Mouse (Mus musculus) midbrain, postnatal 0 days (tissue): ENCODE results near the gene Eipr1. TPM values are rescaled to one million over a fixed set of nuclear protein-coding genes. Genes with fewer than 3 reads are reported as not detected.

Experiments
- ATAC-seq: fragments of 200-750 bp; cut with Nextera tagmentation; 2 replicates; pipeline ENCODE4 v1.8.0; 2017; ENCODE audit warnings: moderate number of reproducible peaks, mild to moderate bottlenecking, moderate TSS enrichment, moderate library complexity; ENCODE audit not compliant: low FRiP score
- DNase-seq: peaks from one replicate; pipeline ENCODE4 v3.0.0-alpha.2; 2015; ENCODE audit warnings: low spot score
- H3K27ac ChIP-seq: fragments of 300-500 bp; sonication (generic); 2 replicates; pipeline ENCODE4 v1.5.1; 2014; ENCODE audit warnings: low read depth, mild to moderate bottlenecking, low read length, mixed read lengths
- H3K27me3 ChIP-seq: fragments of 300-500 bp; sonication (generic); 2 replicates; pipeline ENCODE4 v1.6.1; 2014; ENCODE audit warnings: low read length, control low read depth, mixed read lengths; ENCODE audit not compliant: insufficient read depth
- H3K36me3 ChIP-seq: fragments of 300-500 bp; sonication (generic); 2 replicates; pipeline ENCODE4 v1.6.1; 2014; ENCODE audit warnings: low read length, control low read depth, mixed read lengths; ENCODE audit not compliant: insufficient read depth
- H3K4me1 ChIP-seq: fragments of 300-500 bp; sonication (generic); 2 replicates; pipeline ENCODE4 v1.6.1; 2014; ENCODE audit warnings: mild to moderate bottlenecking, control low read depth, antibody characterized with exemption, low read length, mixed read lengths; ENCODE audit not compliant: insufficient read depth
- H3K4me2 ChIP-seq: fragments of 300-500 bp; sonication (generic); 2 replicates; pipeline ENCODE4 v1.6.1; 2014; ENCODE audit warnings: low read depth, mild to moderate bottlenecking, low read length, mixed read lengths; ENCODE audit not compliant: poor library complexity, severe bottlenecking
- H3K4me3 ChIP-seq: fragments of 300-500 bp; sonication (generic); 2 replicates; pipeline ENCODE4 v1.5.1; 2014; ENCODE audit warnings: low read depth, mild to moderate bottlenecking, low read length, moderate library complexity
- H3K9ac ChIP-seq: fragments of 300-500 bp; sonication (generic); replicated peaks from 2 replicates; pipeline ENCODE4 v1.6.1; 2014; ENCODE audit warnings: mild to moderate bottlenecking, low read length, moderate library complexity, mixed read lengths; ENCODE audit not compliant: poor library complexity, severe bottlenecking
- H3K9me3 ChIP-seq: fragments of 300-500 bp; sonication (generic); 2 replicates; pipeline ENCODE4 v1.6.1; 2016; ENCODE audit warnings: low read length, control low read depth
- CTCF ChIP-seq: IDR thresholded peaks from 2 replicates; pipeline ENCODE4 v1.5.1; 2016; ENCODE audit warnings: antibody characterized with exemption, mild to moderate bottlenecking
- WGBS: fragments of 180-500 bp; shearing (Covaris S2); extraction: QIAGEN DNeasy Blood & Tissue Kit; methylation state at CpG from one replicate; pipeline ENCODE4 v1.1.7; 2014; 5-methylcytosine and 5-hydroxymethylcytosine counted together
- polyA plus RNA-seq: library from polyadenylated mRNA; unstranded; fragments of >200 nt; fragmentation: Nextera tagmentation; extraction: Ambion mirVana; gene quantifications from 2 replicates; pipeline ENCODE4 v1.2.1, GENCODE M21; 2015
- total RNA-seq: library from RNA; depleted of rRNA; stranded (reverse); fragments of >200 nt; gene quantifications from 2 replicates; pipeline ENCODE4 v1.2.3, GENCODE M21; 2014

The Eipr1 gene
- total and polyA plus RNA-seq, 2 experiments from 2014 or later, result 59.6 to 62.2 TPM

DNA sequence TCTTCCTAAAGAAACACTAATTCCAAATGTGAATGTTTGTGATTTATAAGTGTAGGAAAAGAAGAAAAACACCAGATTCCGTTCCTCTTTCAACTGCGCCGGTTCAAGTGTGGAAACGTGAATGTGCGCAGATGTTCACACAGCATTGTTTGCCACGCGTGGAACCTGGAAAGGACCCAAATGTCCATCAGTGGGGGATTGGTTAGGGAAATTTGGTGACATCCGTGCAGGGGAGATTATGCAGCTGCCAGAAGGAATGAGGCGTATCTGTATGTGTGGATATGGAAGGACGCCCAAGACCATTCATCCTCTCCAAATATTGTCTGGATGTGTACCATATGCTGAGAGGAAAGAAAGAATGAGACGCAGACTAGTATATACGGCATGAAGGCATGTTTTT lies 111.7 kb downstream of the Eipr1 start:
- TF ChIP-seq CTCF, result no peak
- Histone ChIP-seq H3K4me3 (no peak overlapping the region), H3K4me2 (no peak overlapping the region), H3K9me3 (no peaks in the 10 kb centered on the region), H3K4me1 (peaks cover 22% of the 10 kb centered on the region; the same call in 1 of the 2 replicates), H3K9ac (no peak overlapping the region), H3K36me3 (peaks cover 5% of the 10 kb centered on the region; the same call in 1 of the 2 replicates), H3K27ac (peak overlapping the region; percentile 34), H3K27me3 (no peaks in the 10 kb centered on the region)
- 52% methylated on average over 12 of the region's 12 CpGs for WGBS
- ATAC-seq, result no peak
- DNase-seq, result peak; percentile 51

DNA sequence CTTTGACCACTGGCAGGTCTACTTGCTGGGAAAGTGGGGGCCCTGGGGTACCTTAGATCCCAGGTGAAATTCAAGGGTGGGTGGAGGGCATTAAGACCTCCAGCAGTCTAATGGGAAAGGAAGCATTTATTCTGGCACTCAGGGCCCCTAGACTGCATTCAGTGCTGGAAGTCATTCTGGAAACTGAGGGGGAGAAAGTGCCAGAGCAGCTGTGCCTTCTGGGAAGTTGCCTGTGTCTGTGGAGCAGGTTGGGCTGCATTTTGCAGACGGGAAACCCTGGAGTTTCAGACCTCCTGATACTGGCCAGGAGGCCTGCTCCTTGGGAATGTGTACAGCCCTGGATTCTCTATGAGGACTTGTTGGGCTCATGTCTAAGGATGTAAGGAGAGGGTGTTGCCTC lies 114.5 kb downstream of the Eipr1 start:
- H3K9ac ChIP-seq, result no peak overlapping the region
- H3K27me3 ChIP-seq, result no peaks in the 10 kb centered on the region

DNA sequence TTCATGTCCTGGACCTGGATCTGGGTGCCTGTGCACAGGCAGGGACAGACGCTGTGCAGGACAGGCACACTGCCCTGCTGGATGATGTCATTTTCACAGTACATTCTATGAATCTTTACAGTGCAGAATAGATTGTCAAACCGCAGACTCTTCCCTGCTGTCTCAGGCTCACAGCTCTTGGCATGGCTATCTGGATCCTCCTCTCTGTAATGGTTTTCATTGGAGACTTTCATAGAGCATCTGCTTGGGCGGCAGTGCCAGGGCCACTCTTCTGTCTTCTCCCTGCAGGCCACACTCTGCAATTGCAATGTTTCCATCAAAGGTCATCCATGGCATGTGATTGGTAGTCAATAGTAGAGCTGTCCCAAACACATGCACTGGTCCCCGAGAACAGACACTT lies 117.2 kb downstream of the Eipr1 start:
- Histone ChIP-seq H3K9ac (no peak overlapping the region), H3K4me3 (no peak overlapping the region), H3K36me3 (peaks cover 16% of the 10 kb centered on the region; the same call in 1 of the 2 replicates), H3K27ac (no peak overlapping the region), H3K27me3 (no peaks in the 10 kb centered on the region), H3K9me3 (no peaks in the 10 kb centered on the region), H3K4me1 (no peaks in the 10 kb centered on the region), H3K4me2 (no peak overlapping the region)
- DNase-seq, result no peak
- TF ChIP-seq CTCF, result peak; percentile 4; the same call in 1 of the 2 replicates
- no peak for ATAC-seq
- 89% methylated on average over 4 of the region's 4 CpGs for WGBS

More for the DNA sequence above, 114.5 kb downstream of the Eipr1 start:
- H3K9me3 ChIP-seq, result no peaks in the 10 kb centered on the region
- ATAC-seq, result no peak
- no peak overlapping the region for H3K4me2 ChIP-seq
- peaks cover 6% of the 10 kb centered on the region; the same call in 1 of the 2 replicates for H3K4me1 ChIP-seq
- DNase-seq, result no peak
- 63% methylated on average over 1 of the region's 1 CpGs for WGBS
- TF ChIP-seq CTCF, result no peak
- peaks cover 16% of the 10 kb centered on the region; the same call in 1 of the 2 replicates for H3K36me3 ChIP-seq
- no peak overlapping the region for H3K4me3 ChIP-seq
- H3K27ac ChIP-seq, result no peak overlapping the region

DNA sequence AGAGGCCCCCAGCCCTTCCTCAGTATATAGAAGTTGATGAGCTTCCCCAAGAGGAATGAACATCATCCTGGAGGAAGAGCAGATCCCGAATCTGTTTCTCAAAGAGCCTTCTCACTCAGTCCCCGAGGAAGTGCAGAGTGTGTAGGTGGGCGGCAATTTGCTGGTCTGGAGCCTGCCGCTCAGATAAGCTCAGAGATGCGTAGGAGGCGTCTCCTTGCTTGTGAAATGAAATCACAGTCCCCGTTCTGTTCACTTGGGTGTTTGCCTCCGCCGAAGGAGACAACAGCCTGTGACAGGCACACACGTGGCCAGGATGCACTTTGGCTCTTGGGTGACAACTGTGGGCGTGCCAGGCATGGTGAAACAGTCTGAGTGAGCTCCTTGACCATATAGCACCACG lies 120.7 kb downstream of the Eipr1 start:
- Histone ChIP-seq H3K27me3 (no peaks in the 10 kb centered on the region), H3K9me3 (no peaks in the 10 kb centered on the region), H3K4me3 (no peak overlapping the region), H3K4me1 (0 out of 2 replicates have a peak, but pooled peaks cover 4% of the 10 kb centered on the region), H3K4me2 (no peak overlapping the region), H3K36me3 (peaks cover 13% of the 10 kb centered on the region; the same call in 1 of the 2 replicates), H3K27ac (no peak overlapping the region), H3K9ac (no peak overlapping the region)
- 85% methylated on average over 12 of the region's 12 CpGs for WGBS
- ATAC-seq (no peak), DNase-seq (no peak)
- no peak for TF ChIP-seq CTCF

DNA sequence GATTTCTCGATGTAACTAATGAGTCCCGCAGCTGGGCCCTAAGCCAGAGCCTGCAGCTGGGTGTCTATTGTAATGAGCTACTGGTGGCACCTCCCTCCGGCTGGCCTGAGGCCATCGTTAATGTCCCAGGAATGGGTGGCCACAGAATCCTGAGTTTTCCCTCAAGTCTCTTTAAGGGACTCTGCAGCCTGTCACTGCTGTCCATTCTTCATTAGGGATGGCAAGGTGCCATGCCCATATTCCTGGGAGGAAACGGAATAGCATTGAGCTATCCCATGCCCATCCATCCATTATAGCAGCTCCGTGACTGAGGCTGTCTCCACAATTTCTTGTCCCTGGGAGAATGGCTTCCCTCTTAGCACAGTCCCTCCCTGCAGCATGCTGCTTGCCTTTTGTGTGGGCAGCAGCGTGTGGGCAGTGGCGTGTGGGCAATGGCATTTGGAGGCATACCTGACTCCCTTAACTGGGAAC lies 123.2 kb downstream of the Eipr1 start:
- WGBS, result 49% methylated on average over 8 of the region's 8 CpGs
- H3K4me2 ChIP-seq, result no peak overlapping the region
- H3K27ac ChIP-seq, result peak overlapping the region; percentile 71
- H3K27me3 ChIP-seq, result no peaks in the 10 kb centered on the region
- ATAC-seq (no peak), DNase-seq (peak; percentile 44)
- 0 out of 2 replicates have a peak, but pooled peaks cover 6% of the 10 kb centered on the region for H3K36me3 ChIP-seq
- no peaks in the 10 kb centered on the region for H3K9me3 ChIP-seq
- no peak overlapping the region for H3K9ac ChIP-seq
- H3K4me1 ChIP-seq, result peaks cover 6% of the 10 kb centered on the region; the same call in 1 of the 2 replicates
- no peak overlapping the region for H3K4me3 ChIP-seq
- no peak for TF ChIP-seq CTCF

DNA sequence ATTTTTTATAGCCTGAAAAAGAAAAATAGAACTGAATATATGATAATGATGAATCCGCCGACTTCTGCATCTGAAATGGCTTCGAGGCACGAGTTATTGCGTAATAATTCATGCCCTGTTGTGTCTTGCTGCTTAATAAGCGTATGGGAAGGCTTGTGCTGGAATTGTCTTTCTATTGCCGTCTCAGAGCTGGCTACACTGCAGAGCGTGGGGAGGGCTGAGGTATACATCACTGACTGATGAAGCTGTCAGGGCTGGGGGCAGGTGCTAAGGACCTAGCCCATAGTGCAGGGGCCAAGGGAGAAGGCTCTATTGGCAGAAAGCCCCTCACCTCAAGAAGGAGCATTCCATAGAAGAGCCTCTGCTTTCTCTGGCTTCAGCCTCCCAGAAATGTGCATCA lies 123.9 kb downstream of the Eipr1 start:
- H3K27ac ChIP-seq, result peak overlapping the region; percentile 58
- ATAC-seq (no peak), DNase-seq (no peak)
- WGBS, result 38% methylated on average over 8 of the region's 8 CpGs
- H3K4me2 ChIP-seq, result no peak overlapping the region
- H3K9ac ChIP-seq, result no peak overlapping the region
- peaks cover 7% of the 10 kb centered on the region; the same call in 1 of the 2 replicates for H3K4me1 ChIP-seq
- no peaks in the 10 kb centered on the region for H3K9me3 ChIP-seq
- H3K4me3 ChIP-seq, result no peak overlapping the region
- H3K27me3 ChIP-seq, result no peaks in the 10 kb centered on the region
- TF ChIP-seq CTCF, result no peak
- H3K36me3 ChIP-seq, result 0 out of 2 replicates have a peak, but pooled peaks cover under 1% of the 10 kb centered on the region
